Mouse (Mus musculus) embryo, embryonic 11 days (tissue): ENCODE measurements around the gene Polr3e.

Experiments used
- DNase-seq: peaks from one replicate; pipeline ENCODE4 v3.0.0-alpha.2; 2015

Polr3e gene

GRCm38 (mm10) chr7:120980931-120981924 is 63.7 kb downstream of the Polr3e start:
- DNase-seq, result peak; percentile 74

- DNase-seq, result peak; percentile 97
Observed at GRCm38 (mm10) chr7:120982200-120982841, 64.8 kb downstream of the Polr3e start, which contains the start of the genes Cdr2 and Mfsd13b. Gene Cdr2 (minus strand): TSS chr7:120982312. Gene Mfsd13b (plus strand): TSS chr7:120982509.

DNA sequence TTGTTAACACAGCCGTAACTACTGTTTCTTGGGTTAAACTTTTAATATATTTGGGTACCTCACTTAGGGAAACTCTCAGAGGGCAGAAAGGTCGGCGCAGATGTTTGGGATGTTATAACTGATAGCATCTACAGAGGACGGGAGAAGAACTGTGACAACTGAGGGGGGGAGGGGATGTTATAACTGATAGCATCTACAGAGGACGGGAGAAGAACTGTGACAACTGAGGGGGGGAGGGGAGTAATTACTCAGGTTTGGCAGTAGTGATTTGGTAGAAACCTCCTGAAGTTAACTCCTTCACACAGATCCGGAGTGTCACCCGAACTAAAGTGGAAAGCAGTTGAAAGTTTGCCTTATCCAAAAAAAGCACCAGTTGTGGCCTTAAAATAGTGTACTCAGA is 65.4 kb downstream of the Polr3e start:
- peak; percentile 64 for DNase-seq

- DNase-seq, result no peak
Observed at GRCm38 (mm10) chr7:120991191-120991590, 73.6 kb downstream of the Polr3e start.
